Mouse (Mus musculus): ENCODE results near the gene Rtkn2.

Gene Rtkn2

GRCm38 (mm10) chr10:67995356-67995755 lies 16.0 kb downstream of the Rtkn2 start:
- DNase-seq (ENCODE audit: low read depth in 1 of 2, low spot score in 2 of 2), result no peak

DNA sequence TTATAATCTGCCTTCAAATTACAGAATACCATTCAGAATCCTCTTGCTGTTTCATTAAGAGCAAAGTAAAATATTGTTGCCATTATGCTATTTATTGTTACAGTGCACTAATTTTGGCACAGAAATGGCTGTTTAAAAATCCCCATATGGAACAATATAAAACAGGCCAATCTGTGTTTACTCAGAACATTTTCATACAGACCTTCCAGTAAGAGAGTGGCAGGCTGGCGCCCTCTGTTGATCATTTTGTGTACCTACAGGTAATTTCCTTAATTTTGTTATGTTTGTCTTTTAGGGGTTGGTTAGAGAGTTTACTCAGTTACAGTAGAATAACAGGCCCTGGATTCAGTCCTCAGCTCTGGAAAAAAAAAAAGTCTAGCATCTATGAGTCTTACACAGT lies 16.8 kb downstream of the Rtkn2 start:
- DNase-seq (ENCODE audit: low read depth in 1 of 2, low spot score in 2 of 2), result no peak

GRCm38 (mm10) chr10:67998116-67998635 lies 18.8 kb downstream of the Rtkn2 start:
- DNase-seq (ENCODE audit: low read depth in 1 of 2, low spot score in 2 of 2), result peak; percentile 19 to 36

- DNase-seq (ENCODE audit: low read depth in 1 of 2, low spot score in 2 of 2), result no peak
Measured at GRCm38 (mm10) chr10:67999170-67999569, 19.8 kb downstream of the Rtkn2 start.

DNA sequence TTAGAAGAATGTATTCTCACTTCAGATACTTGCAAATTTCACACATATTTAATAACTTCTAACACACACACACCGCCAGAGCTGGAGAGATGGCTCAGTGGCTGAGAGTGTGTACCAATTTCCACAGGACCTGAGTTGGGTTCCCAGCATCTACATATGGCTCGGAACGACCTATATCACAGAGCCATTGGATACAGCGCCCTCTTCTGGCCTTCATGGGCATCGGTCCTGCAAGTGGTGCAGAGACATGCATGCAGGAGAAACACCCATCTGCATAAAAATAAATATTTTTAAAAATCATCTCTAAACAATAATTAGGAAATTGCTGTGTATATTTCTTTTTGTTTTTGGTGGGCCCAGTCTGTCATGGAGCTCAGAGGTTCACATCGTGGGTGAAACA lies 22.1 kb downstream of the Rtkn2 start:
- DNase-seq (ENCODE audit: low read depth in 1 of 2, low spot score in 2 of 2), result no peak

DNA sequence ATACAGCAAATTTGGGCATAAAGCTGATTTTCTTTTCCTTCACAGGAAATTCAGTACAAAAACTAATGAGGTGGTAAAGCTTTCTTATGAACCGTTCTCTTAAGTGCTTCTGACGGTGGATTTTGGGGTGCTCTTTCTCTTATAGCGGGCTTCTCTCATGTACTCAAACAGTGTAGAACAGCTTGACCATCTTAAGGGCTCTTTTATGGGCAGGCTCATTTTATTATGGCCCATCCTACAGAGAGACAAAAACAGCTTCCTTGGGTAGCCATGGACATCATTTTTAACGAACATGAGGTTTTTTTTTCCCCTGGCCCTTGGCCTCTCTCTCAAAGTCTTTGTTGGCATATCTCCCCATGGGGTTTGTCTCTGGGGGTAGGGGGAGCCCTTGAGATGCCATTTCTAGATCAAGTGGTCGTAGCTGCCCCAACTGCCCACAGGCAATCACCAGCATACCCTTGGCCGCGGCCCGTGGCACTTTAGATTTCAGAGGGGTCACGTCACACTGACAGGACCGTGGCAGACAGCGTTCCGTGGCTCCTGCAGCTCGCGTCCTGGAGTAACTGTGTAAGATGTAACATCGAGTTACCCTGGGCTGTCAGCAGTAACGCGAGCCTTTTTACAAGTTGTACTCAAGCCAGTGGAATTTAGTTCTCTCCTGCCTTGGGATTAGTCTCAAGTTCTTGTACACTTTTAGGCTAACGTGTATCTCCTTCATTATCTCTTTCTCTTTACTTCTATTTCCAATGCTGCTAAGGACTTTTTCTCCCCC lies 24.5 kb downstream of the Rtkn2 start:
- DNase-seq (ENCODE audit: low read depth in 1 of 2, low spot score in 2 of 2), result no peak

GRCm38 (mm10) chr10:68005404-68005803 lies 26.0 kb downstream of the Rtkn2 start:
- DNase-seq (ENCODE audit: low read depth in 1 of 2, low spot score in 2 of 2), result no peak

GRCm38 (mm10) chr10:68006491-68006890 lies 27.1 kb downstream of the Rtkn2 start:
- no peak for DNase-seq (ENCODE audit: low read depth in 1 of 2, low spot score in 2 of 2)

- DNase-seq (ENCODE audit: low read depth in 1 of 2, low spot score in 2 of 2), result no peak
Measured at GRCm38 (mm10) chr10:68007103-68007502, 27.7 kb downstream of the Rtkn2 start.

GRCm38 (mm10) chr10:68008198-68008955 lies 29.0 kb downstream of the Rtkn2 start:
- DNase-seq (ENCODE audit: low read depth in 1 of 2, low spot score in 2 of 2), result no peak

DNA sequence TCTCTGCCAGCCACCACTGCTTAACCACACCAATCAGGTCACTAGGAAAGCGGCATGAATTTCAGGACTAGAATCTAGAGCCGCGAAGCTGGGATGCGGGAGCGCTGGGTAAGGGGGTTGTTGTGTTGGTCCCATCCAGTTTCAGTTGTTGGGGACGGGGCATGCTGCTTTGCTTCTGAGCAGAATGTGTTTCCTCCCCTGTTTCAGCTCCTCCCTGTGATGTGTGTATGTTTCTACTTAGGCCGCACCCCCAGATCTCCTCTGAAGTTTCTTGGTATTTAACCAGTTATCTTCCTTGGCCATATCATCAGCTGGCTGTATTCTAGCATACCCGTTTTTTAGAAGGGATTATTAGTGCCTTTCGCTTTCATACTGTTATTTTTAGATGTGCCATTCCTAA lies 29.9 kb downstream of the Rtkn2 start:
- no peak for DNase-seq (ENCODE audit: low read depth in 1 of 2, low spot score in 2 of 2)

DNA sequence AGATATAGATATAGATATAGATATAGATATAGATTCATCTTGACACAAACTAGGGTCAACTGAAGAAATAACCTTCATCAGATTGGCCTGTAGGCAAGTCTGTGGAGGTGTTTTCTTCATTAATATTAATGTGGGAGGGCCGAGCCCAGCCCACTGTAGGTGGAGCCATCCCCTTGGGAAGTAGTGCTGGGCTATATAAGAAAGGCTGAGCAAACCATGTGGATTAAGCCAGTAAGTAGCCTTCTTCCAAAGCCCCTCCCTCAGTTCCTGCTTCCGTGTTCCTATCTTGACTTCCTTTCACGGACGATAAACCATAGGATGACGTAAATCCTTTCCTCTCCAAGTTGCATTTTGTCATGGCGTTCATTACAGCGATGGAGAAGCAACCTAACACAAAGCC lies 30.5 kb downstream of the Rtkn2 start:
- no peak for DNase-seq (ENCODE audit: low read depth in 1 of 2, low spot score in 2 of 2)

- peak; percentile 10 to 23 for DNase-seq (ENCODE audit: low read depth in 1 of 2, low spot score in 2 of 2)
Measured at GRCm38 (mm10) chr10:68013137-68013536, 33.8 kb downstream of the Rtkn2 start.

GRCm38 (mm10) chr10:68020755-68021154 lies 41.4 kb downstream of the Rtkn2 start:
- DNase-seq (ENCODE audit: low read depth in 1 of 2, low spot score in 2 of 2), result no peak

GRCm38 (mm10) chr10:68025660-68026059 lies 46.3 kb downstream of the Rtkn2 start:
- no peak for DNase-seq (ENCODE audit: low read depth in 1 of 2, low spot score in 2 of 2)

GRCm38 (mm10) chr10:68028327-68029080 lies 49.1 kb downstream of the Rtkn2 start:
- DNase-seq (ENCODE audit: low read depth in 1 of 2, low spot score in 2 of 2), result no peak

- DNase-seq (ENCODE audit: low read depth in 1 of 2, low spot score in 2 of 2), result no peak
Measured at GRCm38 (mm10) chr10:68029081-68029626, 49.8 kb downstream of the Rtkn2 start.

- DNase-seq (ENCODE audit: low read depth in 1 of 2, low spot score in 2 of 2), result no peak
Measured at GRCm38 (mm10) chr10:68030027-68030426, 50.7 kb downstream of the Rtkn2 start.

GRCm38 (mm10) chr10:68035707-68036367 lies 56.5 kb downstream of the Rtkn2 start:
- no peak for DNase-seq (ENCODE audit: low read depth in 1 of 2, low spot score in 2 of 2)

- no peak for DNase-seq (ENCODE audit: low read depth in 1 of 2, low spot score in 2 of 2)
Measured at GRCm38 (mm10) chr10:68036368-68036980, 57.1 kb downstream of the Rtkn2 start.
